Mouse (Mus musculus): Measurements from ENCODE around the gene Zeb2.

DNA sequence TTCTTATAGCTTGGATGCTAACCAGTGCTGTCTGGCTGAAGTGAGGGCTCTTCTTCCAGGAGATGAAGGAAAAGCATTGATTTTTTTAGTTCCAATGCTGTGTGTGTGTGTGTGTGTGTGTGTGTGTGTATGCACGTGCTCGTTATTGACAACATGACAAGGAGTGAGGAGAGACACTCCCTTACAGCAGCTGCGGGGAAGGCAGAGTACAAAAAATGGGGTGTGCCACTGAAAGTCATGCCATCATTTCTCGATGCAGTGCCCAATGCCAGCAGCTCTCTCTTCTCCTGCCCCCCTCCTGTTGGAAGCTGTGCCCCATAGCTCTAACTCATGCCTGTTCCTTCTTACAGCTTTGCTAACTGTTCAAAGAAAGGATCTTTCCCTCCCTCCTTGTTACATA is 56.4 kb downstream of the Zeb2 start:
- TF ChIP-seq POLR2A (IDR thresholded peaks at IDR 0.05; ENCODE audit: control insufficient read depth, low read depth, low read length) (no peak), CTCF (IDR thresholded peaks at IDR 0.05; ENCODE audit: control insufficient read depth, insufficient read depth, insufficient replicate concordance, low read depth, low read length) (no peak)

Data from testis, adult 2 months (tissue).